Mouse (Mus musculus): ENCODE measurements around the gene Chkb. TPM values are rescaled to one million over a fixed set of nuclear protein-coding genes. Genes with fewer than 3 reads are reported as not detected.
A peak's percentile ranks its signal among the peaks of the same experiment; 100 is the strongest.
"Not testable (repeated sequence)": the region's sequence is repeated elsewhere in the genome, so short reads cannot be mapped to it uniquely, and the experiment has no call there.

The Chkb gene
- polyA plus RNA-seq, 1 experiment from 2014 or later, result 67.0 TPM

- Histone ChIP-seq H3K27ac (ENCODE audit: poor library complexity, severe bottlenecking) (no peak within 1 kb of the TSS), H3K4me1 (replicated peaks) (peaks cover 12% of the 10 kb centered on the region; the same call in 1 of the 2 replicates), H3K4me3 (peak within 1 kb of the TSS; percentile 52), H3K36me3 (no peaks in the 10 kb centered on the region), H3K27me3 (replicated peaks) (peaks cover 87% of the 10 kb centered on the region), H3K9me3 (replicated peaks) (no peaks in the 10 kb centered on the region), H3K9ac (peak within 1 kb of the TSS; percentile 42; the same call in 1 of the 2 replicates), H3K4me2 (peak within 1 kb of the TSS; percentile 91)
- WGBS, result under 1% methylated on average over 53 of the region's 53 CpGs
- peak; percentile 44; the same call in 1 of the 2 replicates for ATAC-seq (ENCODE audit: insufficient number of reproducible peaks, low FRiP score)
These were observed 24.3 kb upstream of the Chkb start, which contains the start of gene Mapk8ip2 for GRCm38 (mm10) chr15:89453865-89454478. Gene Mapk8ip2, plus strand, starts transcription at chr15:89453913.

GRCm38 (mm10) chr15:89452906-89453864, 23.5 kb upstream of the Chkb start:
- ATAC-seq (ENCODE audit: insufficient number of reproducible peaks, low FRiP score), result peak; percentile 27; the same call in 1 of the 2 replicates
- peaks cover 84% of the 10 kb centered on the region for H3K27me3 ChIP-seq (replicated peaks)

DNA sequence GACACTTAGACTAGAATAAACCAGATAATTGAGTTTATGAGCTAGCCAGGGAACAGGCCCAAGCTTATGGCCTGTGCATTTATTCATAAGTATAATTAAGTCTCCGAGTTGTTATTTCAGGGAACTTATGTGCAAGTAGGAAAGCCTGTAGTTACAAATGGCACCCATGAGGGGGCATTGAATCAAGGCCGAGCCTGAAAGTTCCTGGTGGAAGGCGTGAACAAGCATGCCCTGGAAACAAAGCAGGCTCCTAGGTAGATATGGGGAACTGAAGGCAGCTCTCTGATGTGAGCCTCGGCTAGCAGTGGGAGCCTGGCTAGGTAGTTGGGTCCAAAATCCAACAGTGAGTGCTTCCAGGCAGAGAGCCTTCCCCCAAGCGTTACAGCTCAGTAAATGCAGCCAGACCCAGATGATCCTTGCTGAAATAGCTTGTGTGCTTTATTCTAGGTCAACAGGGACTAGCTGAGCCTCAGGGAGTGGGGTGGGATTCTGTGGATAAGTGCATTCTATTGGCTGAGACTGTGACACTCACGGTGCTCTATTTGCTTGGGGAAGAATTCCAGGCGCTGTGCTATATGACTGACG, 12.9 kb upstream of the Chkb start:
- no peak overlapping the region for H3K4me2 ChIP-seq
- no peak for ATAC-seq (ENCODE audit: insufficient number of reproducible peaks, low FRiP score)
- H3K9ac ChIP-seq, result no peak overlapping the region
- 36% methylated on average over 8 of the region's 8 CpGs for WGBS
- H3K27me3 ChIP-seq (replicated peaks), result no peaks in the 10 kb centered on the region
- H3K9me3 ChIP-seq (replicated peaks), result no peaks in the 10 kb centered on the region
- H3K4me1 ChIP-seq (replicated peaks), result 0 out of 2 replicates have a peak, but pooled peaks cover 5% of the 10 kb centered on the region
- no peak overlapping the region for H3K27ac ChIP-seq (ENCODE audit: poor library complexity, severe bottlenecking)
- H3K4me3 ChIP-seq, result no peak overlapping the region
- H3K36me3 ChIP-seq, result no peaks in the 10 kb centered on the region

More at GRCm38 (mm10) chr15:89452906-89453864, 23.5 kb upstream of the Chkb start:
- Histone ChIP-seq H3K4me1 (replicated peaks) (peaks cover 12% of the 10 kb centered on the region; the same call in 1 of the 2 replicates), H3K9ac (no peak overlapping the region), H3K9me3 (replicated peaks) (no peaks in the 10 kb centered on the region), H3K27ac (ENCODE audit: poor library complexity, severe bottlenecking) (no peak overlapping the region), H3K4me3 (peak overlapping the region; percentile 52), H3K4me2 (peak overlapping the region; percentile 91), H3K36me3 (no peaks in the 10 kb centered on the region)
- 4% methylated on average over 24 of the region's 24 CpGs for whole genome bisulfite sequencing

DNA sequence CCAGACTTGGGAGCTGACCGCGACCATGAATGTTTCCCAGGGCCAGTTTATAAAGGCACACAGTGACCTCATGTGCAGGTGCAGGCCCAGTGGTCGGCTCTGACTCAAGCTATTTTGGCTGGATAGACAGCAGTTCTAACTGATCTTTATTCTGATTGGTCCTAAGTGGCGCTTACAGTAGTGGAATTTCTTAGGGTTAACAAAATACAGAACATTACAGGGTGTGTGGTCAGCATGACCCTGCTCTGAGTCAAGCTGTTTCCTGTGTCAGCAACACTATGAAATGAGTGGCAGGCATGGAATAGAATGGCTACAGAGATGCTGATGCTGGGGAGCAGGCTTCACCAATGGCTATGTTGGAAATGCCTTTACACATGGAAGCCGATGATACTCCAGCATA, 6.2 kb upstream of the Chkb start:
- no peak overlapping the region for H3K4me3 ChIP-seq
- H3K36me3 ChIP-seq, result no peaks in the 10 kb centered on the region
- no peak for ATAC-seq (ENCODE audit: insufficient number of reproducible peaks, low FRiP score)
- H3K4me1 ChIP-seq (replicated peaks), result peaks cover 3% of the 10 kb centered on the region; the same call in 1 of the 2 replicates
- no peaks in the 10 kb centered on the region for H3K9me3 ChIP-seq (replicated peaks)
- H3K27me3 ChIP-seq (replicated peaks), result no peaks in the 10 kb centered on the region
- H3K9ac ChIP-seq, result no peak overlapping the region
- 81% methylated on average over 5 of the region's 5 CpGs for WGBS
- no peak overlapping the region for H3K4me2 ChIP-seq
- H3K27ac ChIP-seq (ENCODE audit: poor library complexity, severe bottlenecking), result no peak overlapping the region

GRCm38 (mm10) chr15:89434136-89434535, 4.4 kb upstream of the Chkb start:
- H3K9me3 ChIP-seq (replicated peaks), result no peaks in the 10 kb centered on the region
- peaks cover 5% of the 10 kb centered on the region; the same call in 1 of the 2 replicates for H3K4me1 ChIP-seq (replicated peaks)
- H3K27ac ChIP-seq (ENCODE audit: poor library complexity, severe bottlenecking), result no peak overlapping the region
- no peaks in the 10 kb centered on the region for H3K36me3 ChIP-seq
- 68% methylated on average over 3 of the region's 3 CpGs for WGBS
- H3K9ac ChIP-seq, result no peak overlapping the region
- H3K4me3 ChIP-seq, result no peak overlapping the region
- ATAC-seq (ENCODE audit: insufficient number of reproducible peaks, low FRiP score), result no peak
- no peak overlapping the region for H3K4me2 ChIP-seq
- H3K27me3 ChIP-seq (replicated peaks), result no peaks in the 10 kb centered on the region

DNA sequence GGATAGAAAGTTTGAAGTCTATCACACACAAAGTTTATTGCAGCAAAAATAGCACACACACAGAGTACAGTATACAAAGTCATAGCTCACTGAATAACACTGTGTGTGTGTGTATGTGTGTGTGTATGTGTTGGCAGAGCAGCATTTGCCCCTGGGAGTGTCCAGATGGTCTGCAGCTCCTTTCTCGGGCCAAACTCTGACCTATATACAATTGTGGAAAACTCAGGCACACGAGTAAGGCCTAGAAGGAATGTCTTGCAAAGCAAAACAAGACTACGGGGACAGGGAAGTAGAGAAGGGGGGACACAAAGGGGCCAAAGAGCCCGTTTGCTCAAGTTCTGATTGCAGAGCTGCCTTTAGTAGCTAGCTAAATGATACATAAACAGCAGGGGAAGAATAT, 3.2 kb upstream of the Chkb start:
- H3K27me3 ChIP-seq (replicated peaks), result no peaks in the 10 kb centered on the region
- peaks cover 15% of the 10 kb centered on the region for H3K4me1 ChIP-seq (replicated peaks)
- no peaks in the 10 kb centered on the region for H3K9me3 ChIP-seq (replicated peaks)
- ATAC-seq (ENCODE audit: insufficient number of reproducible peaks, low FRiP score), result no peak
- WGBS, result 75% methylated on average over 4 of the region's 4 CpGs
- H3K4me3 ChIP-seq, result no peak overlapping the region
- H3K9ac ChIP-seq, result no peak overlapping the region
- H3K36me3 ChIP-seq, result peaks cover 4% of the 10 kb centered on the region
- H3K4me2 ChIP-seq, result no peak overlapping the region
- H3K27ac ChIP-seq (ENCODE audit: poor library complexity, severe bottlenecking), result no peak overlapping the region

DNA sequence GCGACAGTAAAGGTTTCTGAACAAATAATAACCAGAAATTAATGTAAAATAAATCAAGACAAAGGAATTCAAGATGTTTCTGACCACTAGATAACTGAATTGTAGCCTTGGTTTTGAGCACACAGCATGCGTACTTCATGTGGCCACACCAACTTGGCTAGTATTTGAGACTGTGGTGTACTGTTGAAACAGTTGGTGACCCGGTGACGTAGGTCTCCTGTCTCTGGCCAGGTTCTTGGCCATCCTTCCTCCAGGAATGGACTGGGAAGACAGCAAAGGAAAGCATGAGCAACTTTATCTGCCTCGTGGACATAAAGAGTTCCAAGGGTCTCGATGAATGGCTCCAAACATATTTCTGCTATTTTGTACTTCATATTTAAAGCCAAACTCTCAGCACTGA, 2.1 kb upstream of the Chkb start:
- 91% methylated on average over 6 of the region's 6 CpGs for WGBS
- H3K4me2 ChIP-seq, result no peak overlapping the region
- peaks cover 18% of the 10 kb centered on the region for H3K4me1 ChIP-seq (replicated peaks)
- no peak for ATAC-seq (ENCODE audit: insufficient number of reproducible peaks, low FRiP score)
- H3K9me3 ChIP-seq (replicated peaks), result no peaks in the 10 kb centered on the region
- H3K4me3 ChIP-seq, result no peak overlapping the region
- H3K27me3 ChIP-seq (replicated peaks), result no peaks in the 10 kb centered on the region
- no peak overlapping the region for H3K27ac ChIP-seq (ENCODE audit: poor library complexity, severe bottlenecking)
- peaks cover 15% of the 10 kb centered on the region for H3K36me3 ChIP-seq
- H3K9ac ChIP-seq, result no peak overlapping the region

DNA sequence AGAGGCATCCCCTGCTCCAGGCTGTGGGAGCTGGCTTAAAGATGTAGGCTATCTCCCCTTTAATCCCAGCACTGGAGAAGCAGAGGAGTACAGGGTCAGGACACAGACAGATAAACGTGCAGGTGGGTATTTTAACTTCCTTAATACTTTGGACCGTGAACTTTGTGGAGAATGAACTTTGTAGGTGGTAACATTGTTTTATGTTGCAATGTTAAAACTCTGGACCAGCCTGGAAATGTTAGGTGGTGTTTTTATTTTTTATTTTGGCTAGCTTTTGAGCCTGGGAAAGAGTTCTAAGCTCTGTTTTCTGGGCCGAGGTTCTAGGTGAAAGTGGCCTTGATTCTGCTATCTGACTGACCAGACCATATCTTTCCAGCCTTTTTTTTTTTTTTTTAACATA, 1.6 kb upstream of the Chkb start:
- Histone ChIP-seq H3K9ac (no peak overlapping the region), H3K36me3 (peaks cover 21% of the 10 kb centered on the region), H3K9me3 (replicated peaks) (no peaks in the 10 kb centered on the region), H3K27ac (ENCODE audit: poor library complexity, severe bottlenecking) (no peak overlapping the region), H3K4me2 (no peak overlapping the region), H3K27me3 (replicated peaks) (no peaks in the 10 kb centered on the region), H3K4me3 (no peak overlapping the region), H3K4me1 (replicated peaks) (peaks cover 24% of the 10 kb centered on the region)
- 78% methylated on average over 3 of the region's 3 CpGs for WGBS
- no peak for ATAC-seq (ENCODE audit: insufficient number of reproducible peaks, low FRiP score)

DNA sequence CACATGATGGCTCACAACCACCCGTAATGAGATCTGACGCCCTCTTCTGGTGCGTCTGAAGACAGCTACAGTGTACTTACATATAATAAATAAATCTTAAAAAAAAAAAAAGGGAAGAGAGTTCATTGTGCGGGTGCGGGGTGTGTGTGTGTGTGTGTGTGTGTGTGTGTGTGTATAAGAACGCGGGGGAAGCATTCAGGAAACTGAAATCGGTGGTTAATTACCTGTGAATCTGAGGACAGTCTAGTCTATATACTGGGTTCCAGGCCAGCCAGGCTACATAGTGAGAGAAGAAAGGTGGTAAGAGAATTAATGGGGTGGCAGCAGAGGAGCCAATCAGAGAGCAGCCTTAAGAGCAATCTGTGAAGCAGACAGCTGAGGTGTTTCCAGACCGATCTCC, 1.1 kb upstream of the Chkb start:
- WGBS, result 84% methylated on average over 9 of the region's 9 CpGs
- ATAC-seq (ENCODE audit: insufficient number of reproducible peaks, low FRiP score); H3K4me3 ChIP-seq; H3K27ac ChIP-seq (ENCODE audit: poor library complexity, severe bottlenecking); H3K9me3 ChIP-seq (replicated peaks); H3K27me3 ChIP-seq (replicated peaks); H3K9ac ChIP-seq: not testable (repeated sequence)
- peaks cover 24% of the 10 kb centered on the region for H3K36me3 ChIP-seq
- H3K4me2 ChIP-seq, result peak overlapping the region; percentile 91; the same call in 1 of the 2 replicates
- peaks cover 29% of the 10 kb centered on the region for H3K4me1 ChIP-seq (replicated peaks)

DNA sequence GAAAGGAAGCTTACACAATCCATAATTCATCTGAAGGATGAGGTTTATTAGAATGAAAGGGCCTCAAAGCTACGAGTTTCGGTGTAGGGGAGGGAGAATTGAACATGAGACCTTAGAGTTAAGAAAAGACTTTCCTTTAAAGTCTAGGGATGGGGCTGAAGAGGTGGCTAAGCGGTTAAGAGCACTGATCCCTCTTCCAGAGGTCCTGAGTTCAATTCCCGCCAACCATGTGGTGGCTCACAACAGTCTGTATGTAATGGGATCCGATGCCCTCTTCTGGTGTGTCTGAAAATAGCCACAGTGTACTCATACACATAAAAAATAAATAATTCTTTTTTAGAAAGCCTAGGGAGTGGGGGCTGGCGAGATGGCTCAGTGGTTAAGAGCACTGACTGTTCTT, 633 bp upstream of the Chkb start:
- peaks cover 24% of the 10 kb centered on the region for H3K36me3 ChIP-seq
- peak overlapping the region; percentile 91 for H3K4me2 ChIP-seq
- H3K9ac ChIP-seq, result peak overlapping the region; percentile 83
- WGBS, result 46% methylated on average over 6 of the region's 6 CpGs
- peak overlapping the region; percentile 74 for H3K4me3 ChIP-seq
- H3K27me3 ChIP-seq (replicated peaks), result no peaks in the 10 kb centered on the region
- H3K27ac ChIP-seq (ENCODE audit: poor library complexity, severe bottlenecking), result peak overlapping the region; percentile 97
- ATAC-seq (ENCODE audit: insufficient number of reproducible peaks, low FRiP score), result no peak
- H3K4me1 ChIP-seq (replicated peaks), result peaks cover 32% of the 10 kb centered on the region
- H3K9me3 ChIP-seq (replicated peaks), result no peaks in the 10 kb centered on the region
